Mouse (Mus musculus) CD4-positive helper T cell, adult 2 months (primary cell): Measurements from ENCODE around the gene Ep300.

Experiments used
- DNase-seq: peaks from one replicate; pipeline ENCODE4 v3.0.0-alpha.2; 2012; ENCODE audit warnings: low read depth, missing footprints, low spot score

The Ep300 gene

DNA sequence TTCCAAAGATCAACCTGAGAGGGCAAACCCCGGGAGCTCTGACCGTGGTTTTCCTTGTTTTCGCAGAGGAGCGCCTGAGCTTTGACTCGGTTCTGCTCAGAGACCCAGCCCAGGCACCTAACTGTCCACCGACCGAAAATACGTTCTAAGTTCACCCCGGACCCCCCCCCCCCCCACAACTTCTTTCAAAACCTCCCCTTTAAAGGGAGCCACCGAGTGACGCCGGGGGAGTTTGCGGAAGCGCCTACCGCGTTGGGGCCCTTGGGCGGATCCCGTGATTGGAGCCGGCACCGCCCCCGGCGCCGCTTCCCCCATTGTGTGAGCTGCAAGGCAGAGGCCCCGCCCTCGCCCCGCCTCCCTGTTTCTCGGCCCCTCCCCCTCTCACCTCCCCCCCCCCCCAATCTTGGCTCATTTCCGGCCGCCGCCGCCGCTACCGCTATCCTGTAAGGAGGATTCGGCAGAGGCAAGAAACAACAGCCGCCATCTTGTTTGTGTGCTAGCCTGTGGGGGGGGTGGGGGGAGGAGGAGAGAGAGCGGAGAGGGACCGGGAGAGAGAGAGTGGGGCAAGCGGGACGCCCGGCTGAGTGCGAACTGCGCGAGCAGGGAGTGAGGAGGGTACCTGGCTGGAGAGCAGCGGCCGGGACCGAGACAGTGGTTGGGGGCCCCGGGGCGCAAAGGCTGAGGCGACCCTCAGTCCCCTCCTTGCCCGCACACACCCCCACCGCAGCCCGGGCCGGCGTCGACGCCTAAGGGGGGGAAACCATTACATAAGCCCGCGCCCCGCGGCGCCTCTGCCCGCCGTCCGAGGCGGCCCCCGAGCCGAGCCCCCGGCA lies at the start of gene Ep300:
TSS of gene Ep300 (plus strand) at position 439 of the 833 bp plus-strand sequence.
- peak; percentile 99 for DNase-seq

DNA sequence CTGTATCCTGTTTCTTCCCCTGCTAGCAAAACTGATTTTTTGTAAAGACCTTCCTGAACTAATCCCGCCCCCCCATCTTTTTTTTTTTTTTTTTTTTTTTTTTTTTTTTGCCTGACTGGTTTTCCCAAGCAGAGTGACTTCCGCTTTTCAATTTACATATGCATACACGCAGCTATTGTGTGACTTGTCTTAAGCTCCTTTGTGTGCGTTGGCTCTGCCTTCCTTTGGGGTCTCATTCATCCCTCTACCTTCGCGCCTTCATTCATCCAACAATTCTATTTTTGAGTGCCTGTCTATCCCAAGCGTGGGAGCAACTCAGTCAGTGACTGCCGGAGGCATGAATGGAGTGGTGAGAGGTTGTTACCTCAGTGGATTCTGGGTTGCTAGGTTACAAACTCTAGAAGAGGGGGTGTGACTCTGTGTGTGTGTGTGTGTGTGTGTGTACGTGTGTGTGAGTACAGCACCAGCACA lies 49.2 kb upstream of the Ep300 start:
- DNase-seq: no peak

DNA sequence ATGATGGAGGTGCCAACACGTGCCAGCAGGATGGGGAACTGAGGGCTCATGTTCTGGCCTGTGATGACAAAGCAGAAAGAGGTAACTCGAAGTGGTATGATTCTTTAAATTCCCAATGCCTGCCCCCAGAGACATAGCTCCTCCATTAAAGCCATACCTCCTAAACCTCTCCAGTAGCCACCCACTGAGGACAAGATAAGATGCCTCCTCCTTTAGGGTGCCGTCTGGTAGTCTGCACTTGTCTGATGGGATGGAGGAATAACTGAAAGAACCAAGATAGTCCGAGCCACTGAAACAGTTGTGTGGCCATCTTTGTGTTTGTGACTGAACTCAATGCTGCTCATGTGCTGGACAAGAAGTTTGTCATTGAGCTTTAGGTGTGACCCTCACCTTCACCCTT lies 47.0 kb upstream of the Ep300 start:
- DNase-seq: no peak

DNA sequence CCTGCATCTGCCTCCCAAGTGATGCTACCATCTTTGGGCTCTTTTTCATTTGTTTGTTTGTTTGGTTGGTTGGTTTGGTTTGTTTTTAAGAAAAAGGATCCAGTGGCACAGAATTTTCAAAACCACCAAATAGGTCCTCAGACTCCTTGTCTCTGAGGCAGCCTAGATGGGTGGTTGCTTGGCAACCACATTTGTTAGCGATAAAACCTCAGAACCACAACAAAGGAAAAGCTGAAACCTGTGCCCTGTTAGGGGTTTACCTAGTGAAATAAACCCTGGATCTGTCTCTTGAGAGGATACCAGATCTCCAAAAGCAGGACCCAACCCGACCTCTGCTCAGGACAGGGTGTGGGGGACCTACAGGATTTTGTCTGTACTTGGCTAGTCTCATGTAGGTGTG lies 45.6 kb upstream of the Ep300 start:
- peak; percentile 94 for DNase-seq

DNA sequence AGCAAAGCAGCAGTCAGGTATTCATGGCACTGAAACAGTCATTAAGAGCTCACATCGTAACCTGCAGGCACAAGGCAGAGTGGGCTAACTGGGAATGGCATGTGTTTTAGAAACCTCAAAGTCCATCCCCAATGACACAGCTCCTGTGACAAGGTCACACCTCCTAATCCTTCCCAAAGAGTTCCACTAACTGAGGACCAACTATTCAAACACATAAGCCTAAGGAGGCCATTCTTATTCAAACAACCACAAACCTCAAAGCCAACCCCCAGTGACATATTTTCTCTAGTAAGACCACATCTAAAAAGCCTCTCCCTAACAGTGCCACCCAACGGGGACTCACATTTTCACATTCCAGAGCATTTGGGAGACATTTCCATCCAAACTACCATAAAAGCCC lies 40.2 kb upstream of the Ep300 start:
- DNase-seq: no peak

DNA sequence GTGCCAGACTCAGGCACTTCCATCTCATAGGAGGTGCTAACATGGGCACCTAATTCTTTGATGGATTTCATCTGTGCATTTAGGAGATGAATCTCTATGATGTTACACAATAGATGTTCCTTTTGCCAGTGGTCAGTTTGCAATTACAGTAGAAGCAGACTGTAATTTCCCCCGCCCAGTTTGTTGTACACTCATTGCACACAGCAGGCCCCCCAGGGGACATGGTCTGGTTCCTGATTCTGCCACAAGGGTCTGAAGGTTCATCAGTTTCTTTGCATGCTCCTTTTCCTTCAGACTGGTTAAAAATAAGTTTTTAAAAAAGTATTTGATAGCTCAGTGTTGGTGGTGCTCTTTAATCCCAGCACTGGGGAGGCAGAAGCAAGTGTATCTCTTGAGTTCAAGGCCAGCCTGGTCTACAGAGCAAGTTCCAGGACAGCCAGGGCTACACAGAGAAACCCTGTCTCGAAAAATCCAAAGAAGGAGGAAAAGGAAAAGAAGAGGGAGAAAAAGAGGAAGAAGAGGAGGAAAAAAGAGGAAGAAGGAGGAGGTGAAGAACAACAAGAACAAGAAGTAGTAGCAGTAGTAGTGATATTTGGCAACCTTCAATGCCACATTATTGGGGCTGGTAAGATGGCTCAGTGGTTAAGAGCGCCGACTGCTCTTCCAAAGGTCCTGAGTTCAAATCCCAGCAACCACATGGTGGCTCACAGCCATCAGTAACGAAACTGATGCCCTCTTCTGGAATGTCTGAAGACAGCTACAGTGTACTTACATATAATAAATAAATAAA lies 39.6 kb upstream of the Ep300 start:
- DNase-seq: no peak

DNA sequence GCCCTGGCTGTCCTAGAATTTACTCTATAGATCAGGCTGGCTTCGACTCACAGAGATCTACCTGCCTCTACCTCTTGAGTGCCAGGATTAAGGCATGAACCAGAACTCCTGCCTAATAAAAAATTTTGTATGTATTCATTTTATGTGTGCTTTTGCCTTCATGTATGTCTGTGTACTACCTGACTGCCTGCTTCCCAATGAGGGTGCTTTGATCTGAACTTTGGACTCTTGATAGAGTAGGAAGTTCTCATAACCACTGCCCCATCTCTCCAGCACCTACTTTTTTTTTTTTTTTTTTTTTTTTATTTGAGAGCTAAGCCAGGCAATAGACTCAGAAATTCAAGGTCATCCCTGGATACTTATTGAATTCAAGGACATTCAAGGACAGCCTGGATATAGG lies 31.7 kb upstream of the Ep300 start:
- no peak for DNase-seq

DNA sequence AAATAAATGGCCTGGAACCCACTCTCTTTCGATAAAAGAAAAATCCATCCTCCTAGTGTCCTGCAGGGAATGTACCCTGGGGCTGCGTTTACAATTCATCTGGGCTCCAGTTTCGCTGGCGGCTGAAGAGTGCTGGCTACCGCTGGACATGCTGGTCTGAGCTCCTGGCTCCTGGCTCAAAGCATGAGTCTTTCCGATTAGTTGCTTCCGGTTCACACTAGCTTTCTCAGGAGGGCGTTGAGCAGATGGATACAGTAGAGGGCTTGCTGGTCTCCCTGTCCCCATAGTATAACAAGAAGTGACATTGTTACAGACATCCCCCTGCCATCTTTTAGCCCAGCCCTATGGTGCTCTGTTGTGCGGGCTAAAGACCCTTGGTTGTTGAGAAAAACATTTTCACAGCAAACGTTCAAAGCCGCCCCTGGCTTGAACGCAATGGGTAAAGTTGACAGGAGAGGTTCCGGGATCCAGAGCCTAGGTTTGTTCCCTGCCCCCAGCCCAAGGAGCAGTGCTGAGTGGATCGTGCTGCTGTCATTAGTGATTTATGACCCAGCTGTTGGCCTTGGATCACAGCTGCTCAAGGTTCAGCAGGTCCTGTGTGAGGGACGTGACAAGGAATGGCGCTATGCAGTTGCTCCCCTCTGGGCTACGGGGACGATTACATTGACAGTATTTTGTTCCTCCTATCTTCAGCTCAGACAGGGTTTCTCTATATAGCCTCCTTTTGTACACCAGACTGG lies 30.4 kb upstream of the Ep300 start:
- no peak for DNase-seq

DNA sequence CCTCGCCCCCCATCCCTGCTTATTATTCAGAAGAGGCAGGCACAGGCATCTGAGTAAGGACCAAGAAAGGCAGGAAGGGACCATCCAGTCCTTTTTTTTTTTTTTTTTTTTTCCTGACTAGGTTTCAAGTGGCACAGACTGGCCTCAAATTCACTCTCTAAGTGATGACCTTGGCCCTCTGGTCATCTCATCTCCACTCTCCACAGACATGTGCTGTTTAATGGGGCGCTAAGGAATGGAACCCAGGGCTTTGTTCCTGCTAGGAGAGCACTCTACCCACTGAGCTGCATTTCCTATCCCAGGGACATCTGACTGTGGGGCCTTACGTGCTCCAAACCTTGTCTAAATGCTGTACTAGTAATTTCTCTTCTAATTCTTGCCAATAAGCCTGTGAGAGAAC lies 29.2 kb upstream of the Ep300 start:
- no peak for DNase-seq

DNA sequence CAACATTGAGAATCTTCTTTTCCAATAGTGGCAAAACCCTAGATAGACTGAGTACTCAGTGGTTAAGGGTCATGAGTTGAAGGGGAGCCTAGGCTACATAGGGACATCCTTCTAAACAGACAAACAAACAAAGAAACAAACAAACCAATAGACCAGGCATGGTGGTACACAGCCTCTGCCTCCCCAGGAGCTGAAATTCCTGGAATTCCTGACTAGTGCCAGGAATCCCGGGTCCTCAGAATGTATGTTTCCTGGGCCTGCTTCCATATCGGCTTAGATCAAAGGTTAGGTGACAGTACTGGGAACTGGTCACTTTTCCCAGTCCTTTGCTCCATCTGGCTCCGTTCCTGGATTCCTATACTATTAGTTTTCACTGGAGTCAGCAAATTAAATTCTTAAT lies 23.6 kb upstream of the Ep300 start:
- no peak for DNase-seq

DNA sequence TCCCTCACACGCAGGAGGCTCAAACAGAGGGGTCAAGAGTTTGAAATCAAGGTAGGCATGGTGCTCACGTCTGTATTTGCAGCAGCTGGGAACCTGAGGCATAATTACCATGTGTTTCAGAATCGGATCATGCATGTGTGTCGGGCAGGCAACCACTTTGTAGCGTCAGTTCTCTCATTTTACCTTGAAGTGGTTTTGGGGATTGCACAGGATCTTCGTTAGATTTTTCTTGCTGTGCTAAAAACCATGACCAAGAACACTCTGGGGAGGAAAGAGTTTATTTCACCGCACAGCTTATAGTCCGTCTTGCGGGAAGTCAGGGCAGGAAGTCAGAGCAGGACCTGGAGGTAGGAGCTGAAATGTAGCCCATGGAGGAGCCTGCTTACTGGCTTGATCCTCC lies 23.2 kb upstream of the Ep300 start:
- DNase-seq: peak; percentile 59

DNA sequence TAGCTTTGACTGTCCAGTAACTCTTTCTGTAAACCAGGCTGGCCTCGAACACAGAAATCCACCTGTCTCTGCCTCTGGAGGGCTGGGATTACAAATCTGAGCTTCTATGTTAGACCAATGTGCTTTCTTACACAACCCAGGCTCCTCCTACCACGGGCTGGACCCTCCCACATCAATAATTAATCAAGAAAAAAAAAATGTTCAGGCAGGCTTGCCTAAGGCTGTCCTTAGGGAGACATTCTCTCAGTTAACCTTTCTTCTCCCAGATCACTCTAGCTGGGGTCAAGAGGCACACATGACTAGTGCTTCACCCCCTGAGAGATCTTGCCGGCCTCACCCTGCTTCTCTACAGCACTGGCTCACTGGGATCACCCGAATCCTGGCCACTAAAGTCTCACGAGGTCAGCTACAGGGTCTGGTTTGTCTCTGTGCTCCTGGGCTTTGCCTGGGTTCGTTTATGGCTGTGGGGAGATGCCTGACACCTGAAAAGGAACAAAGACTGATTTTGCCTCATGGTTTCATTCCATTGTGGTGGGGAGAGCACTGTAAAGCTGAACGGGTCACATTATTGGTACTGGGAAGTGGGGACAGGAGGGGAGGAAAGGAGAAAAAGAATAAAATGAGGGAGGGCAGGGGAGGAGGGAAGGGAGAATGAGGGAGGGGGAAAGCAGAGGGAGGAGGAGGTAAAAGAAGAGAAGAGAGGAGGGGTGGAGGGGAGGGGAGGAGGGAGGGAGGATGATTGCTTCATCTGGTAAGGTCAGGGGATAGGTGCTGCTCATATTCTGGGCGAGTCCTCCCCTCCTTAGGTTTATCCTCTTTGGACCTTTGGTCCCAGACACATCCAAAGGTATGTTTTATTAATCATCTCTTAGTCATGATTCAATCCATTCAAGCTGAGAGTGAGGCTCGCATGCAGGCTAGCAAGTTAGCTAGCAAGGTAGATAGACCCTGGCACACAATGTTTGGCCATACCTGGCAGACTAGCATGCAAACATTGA lies 22.4 kb upstream of the Ep300 start:
- no peak for DNase-seq

DNA sequence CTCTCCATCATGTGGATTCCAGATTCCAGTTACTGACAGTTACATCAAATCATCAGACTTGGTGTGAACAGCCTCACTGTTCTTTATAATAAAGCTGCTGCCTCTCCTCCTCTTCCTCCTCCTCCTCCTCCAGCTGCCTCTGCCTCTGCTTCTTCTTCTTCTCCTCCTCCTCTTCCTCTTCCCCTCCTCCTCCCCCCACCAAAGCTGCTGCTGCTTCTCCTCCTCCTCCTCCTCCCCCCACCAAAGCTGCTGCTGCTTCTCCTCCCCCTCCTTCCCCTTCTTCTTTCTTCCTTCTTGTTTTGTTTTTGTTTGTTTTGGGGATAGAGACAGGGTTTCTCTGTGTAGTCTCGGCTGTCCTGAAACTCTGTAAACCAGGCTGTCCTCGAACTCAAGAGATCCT lies 17.1 kb upstream of the Ep300 start:
- DNase-seq: no peak

DNA sequence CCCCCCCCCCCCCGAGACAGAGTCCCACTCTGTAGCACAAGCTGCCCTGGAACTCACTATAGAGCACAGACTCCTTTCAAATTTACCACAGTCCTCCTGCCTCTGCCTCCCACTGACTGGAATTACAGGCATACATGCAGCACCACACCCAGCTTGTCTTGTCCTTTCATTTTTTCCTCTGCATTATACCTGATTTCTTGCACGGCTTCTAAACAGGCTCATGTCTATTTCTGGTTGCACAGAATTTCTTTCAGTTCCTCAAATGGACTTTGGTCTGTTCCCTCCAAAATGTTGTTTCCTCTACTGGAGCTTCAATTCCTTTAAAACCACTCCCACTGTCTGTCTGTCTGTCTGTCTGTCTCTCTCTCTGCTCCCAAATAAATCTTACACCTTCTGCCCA lies 16.6 kb upstream of the Ep300 start:
- no peak for DNase-seq

DNA sequence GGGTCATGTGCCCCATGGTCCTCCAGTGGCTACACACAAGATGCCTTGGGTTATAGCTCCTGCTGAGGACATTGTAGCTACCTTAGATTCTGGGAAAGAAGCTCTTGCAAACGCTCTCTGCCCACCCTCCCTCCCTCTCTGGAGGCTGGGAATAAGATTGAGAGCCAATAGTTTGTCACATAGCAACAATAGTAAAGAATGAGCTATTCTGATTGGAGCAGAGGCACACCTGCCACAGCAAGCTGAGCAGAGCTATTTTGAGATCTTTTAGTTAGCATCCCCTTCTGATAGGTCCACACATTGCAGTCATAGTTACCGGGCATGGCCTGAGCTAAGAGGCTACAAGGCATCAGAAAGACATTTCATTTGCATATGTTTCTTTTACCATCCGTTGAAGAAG lies 8.2 kb upstream of the Ep300 start:
- DNase-seq: no peak

DNA sequence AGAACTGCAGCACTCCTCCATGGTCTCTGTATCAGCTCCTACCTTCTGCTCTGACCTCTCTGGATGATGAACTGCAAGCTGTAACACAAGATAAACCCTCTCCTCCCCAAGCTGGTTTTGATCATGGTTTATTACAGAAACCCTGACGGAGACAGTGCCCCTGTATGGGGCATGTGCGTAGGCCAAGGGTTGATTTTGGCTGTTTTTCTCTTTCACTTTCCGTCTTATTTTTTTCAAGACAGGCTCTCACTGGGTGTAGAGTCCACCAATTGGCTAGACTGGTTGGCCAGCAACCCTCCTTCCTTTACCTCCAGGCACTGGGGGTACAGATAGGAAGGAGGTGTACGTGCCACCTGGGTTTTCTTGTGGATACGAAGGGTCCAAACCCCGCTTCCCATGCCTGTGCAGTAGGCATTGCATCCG lies 7.4 kb upstream of the Ep300 start:
- DNase-seq: no peak

DNA sequence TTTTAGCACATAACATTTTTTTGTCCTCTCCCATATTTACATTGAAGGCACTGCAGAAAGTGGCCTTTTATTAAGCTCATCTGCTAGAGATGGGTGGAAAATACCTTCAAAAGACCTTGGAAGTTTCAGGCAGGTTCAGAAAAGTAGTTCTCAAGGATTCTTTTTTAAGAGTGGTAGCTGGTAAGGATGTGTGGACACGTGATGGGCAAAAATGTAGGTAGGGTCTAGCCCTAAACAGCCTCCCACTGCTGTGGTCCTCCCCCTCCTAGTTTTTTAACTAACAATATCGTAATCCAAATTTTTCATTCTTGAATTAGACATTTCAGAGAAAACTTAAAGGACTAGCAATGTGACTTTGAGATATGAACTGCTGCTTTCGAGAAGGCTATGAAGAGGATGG lies 685 bp upstream of the Ep300 start:
- no peak for DNase-seq

DNA sequence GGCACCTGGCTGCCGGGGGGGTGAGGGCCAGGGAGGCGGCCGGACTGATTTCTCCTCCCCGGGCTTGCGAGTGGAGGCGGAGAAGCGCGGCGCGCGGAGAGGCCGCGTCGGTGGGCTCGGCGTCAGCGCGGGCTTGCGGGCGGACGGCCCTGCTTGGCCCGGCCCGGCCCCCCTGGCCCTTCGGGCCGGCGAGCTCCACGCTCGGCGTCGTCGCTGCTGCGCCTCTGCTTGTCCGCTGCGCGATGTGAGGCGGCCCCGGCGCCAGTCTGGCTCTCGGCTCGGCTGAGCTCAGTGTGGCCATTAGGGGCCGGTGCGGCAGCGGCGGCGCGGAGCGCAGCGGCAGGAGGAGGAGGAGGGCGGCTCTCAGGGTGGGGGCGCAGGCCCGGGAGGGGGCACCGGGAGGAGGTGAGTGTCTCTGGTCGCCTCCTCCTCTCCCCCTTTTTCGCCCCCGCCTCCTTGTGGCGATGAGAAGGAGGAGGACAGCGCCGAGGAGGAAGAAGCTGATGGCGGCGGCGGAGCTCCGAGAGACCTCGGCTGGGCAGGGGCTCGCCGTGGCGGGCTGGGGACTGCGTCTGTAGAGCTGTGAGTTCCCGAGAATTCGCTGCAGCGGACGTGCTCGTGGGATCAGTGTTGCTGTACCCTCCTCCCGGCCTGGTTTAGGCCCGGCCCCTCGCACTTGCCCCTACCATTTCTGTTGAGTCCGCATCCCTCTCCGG lies 753 bp downstream of the Ep300 start:
- DNase-seq: peak; percentile 91

DNA sequence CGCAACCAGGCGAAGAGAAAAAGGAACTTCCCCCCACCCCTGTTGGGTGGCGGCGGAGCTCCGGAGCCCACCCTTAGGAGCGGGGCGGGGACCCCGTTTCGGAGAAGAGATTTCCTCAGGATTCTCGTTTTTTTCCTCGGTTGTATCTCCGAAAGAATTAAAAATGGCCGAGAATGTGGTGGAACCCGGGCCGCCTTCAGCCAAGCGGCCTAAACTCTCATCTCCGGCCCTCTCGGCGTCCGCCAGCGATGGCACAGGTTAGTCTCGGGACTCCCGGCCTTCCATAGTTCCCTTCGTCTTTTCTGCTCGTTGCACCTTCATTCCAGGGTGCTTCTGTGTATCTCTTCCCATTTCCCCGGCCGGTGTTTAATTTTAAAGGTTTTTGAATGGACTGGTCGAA lies 1.3 kb downstream of the Ep300 start:
- no peak for DNase-seq

DNA sequence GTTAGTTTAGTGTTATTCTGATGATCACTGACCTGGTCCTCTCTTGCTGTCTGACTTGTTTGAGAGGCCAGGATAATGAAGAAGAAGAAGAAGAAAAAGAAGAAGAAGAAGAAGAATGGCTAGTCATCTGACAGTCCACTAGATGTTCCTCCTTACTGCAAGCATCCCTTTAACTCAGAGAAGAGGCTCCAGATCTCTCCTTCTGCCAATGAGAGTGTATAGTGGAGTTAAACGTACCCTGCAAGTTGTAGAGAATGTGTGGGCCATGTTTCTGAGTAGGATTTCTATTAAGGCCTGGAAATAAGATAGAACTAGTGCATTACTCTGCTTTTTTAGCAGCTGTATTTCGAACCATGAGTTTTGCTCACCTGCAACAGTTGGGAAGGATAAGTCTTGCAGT lies 2.5 kb downstream of the Ep300 start:
- DNase-seq: no peak
